Mouse (Mus musculus): ENCODE results near the gene Ap3s2. TPM values are rescaled to one million over a fixed set of nuclear protein-coding genes. Genes with fewer than 3 reads are reported as not detected.

The Ap3s2 gene
- total RNA-seq, 2 experiments from 2014 or later, result 36.3 to 47.4 TPM

- no peak for DNase-seq (ENCODE audit: low spot score in 2 of 2)
These were observed 29.8 kb downstream of the Ap3s2 start for GRCm38 (mm10) chr7:79890436-79891221.

DNA sequence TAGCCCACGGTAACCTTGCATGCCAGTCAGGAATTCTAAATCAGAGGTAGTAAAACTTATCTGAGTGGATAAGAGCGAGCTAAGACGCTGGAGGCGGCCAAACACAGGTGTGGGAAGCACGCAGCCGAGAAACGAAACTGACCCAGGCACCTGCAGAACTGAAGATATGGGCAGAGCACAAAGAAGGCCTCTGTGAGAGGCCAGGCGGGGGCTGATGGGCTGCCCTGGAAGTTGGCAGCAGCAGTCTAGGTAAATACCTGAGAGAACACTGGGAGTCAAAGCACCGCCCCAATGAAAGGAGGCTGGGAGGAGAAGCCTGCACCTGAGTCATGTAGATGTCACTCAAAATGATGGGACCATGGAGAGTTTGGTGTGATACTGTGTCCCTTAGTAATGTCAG is 31.8 kb downstream of the Ap3s2 start:
- no peak for DNase-seq (ENCODE audit: low spot score in 2 of 2)

GRCm38 (mm10) chr7:79883613-79884334 is 36.7 kb downstream of the Ap3s2 start:
- DNase-seq (ENCODE audit: low spot score in 2 of 2), result no peak

DNA sequence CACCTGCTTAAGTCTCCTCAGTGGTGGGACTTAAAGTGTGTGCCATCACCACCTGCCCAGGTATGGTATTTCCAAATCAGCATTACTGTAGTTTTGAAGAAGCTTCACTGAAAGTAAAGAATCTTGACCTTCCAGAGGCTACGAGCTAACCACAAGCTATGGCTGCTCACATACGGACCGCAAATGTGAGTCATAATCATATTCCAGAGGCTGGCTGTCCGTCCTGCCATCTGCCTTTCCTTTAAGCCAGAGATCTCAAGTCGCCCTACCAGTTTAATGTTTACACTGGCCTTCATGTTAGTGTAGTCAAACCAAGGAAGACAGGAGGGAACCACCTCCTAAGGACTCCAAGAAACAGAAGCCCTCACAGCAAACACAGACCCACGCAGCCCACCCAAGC is 38.5 kb downstream of the Ap3s2 start:
- DNase-seq (ENCODE audit: low spot score in 2 of 2), result no peak

DNA sequence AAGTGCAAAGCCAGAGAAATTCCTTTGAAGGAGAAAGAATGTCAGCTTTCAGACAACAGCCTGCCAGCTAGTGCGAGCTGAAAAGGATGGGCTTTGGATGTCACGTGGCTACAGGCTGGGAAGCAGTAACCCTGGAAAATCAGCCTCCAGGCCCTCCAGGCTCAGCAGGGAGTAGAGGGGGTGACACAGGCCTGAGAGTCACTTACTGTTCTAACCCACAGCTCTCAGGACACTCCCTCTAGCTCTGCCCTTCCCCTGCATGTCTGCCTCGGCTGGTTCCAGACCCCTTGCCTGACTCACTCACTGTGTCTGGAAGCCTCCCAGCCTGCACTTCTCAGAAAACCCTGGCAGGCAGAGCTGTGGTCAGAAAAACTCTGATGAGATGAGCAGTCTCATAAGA is 39.5 kb downstream of the Ap3s2 start:
- DNase-seq (ENCODE audit: low spot score in 2 of 2), result no peak

DNA sequence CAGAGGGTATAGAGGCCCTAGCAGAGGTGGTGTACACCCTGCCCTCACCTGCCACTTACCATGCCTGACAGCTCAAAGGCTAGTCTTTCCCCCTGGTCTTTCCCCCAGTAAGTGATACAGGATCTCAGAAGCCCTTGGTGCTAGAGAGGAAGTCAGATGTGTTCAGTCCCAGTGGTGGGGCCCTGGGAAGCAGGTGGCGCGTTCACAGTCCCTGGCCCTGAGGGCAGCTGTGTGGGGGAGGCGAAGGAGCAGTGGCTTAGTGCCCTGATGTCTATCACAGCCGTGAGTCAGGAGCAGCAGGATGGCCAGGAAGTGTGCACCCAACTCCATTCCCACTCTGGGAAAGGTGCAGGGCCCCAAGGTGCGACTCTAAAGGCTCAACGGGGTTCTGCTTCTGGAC is 40.4 kb downstream of the Ap3s2 start:
- DNase-seq (ENCODE audit: low spot score in 2 of 2), result no peak

GRCm38 (mm10) chr7:79878455-79879025 is 41.9 kb downstream of the Ap3s2 start:
- no peak for DNase-seq (ENCODE audit: low spot score in 2 of 2)

DNA sequence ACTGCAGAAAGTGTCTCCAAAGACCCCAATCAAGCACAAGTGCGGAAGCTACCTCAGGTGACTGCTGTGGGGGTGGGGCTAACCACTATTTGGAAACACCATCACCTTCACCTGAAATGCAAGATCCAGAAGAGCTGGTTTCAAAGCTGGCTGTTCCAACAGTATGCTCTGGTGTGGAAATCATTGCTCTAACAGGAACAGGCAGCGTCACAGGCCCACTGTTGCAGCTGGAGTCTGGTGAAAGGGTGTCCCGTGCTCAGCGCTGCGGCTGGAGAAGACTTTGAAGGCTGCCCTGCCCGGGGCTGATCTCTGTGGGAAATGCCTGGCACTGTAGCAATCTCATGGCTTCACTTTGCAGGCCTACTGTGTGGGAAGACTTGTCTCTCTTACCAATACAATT is 47.0 kb downstream of the Ap3s2 start:
- DNase-seq (ENCODE audit: low spot score in 2 of 2), result no peak

DNA sequence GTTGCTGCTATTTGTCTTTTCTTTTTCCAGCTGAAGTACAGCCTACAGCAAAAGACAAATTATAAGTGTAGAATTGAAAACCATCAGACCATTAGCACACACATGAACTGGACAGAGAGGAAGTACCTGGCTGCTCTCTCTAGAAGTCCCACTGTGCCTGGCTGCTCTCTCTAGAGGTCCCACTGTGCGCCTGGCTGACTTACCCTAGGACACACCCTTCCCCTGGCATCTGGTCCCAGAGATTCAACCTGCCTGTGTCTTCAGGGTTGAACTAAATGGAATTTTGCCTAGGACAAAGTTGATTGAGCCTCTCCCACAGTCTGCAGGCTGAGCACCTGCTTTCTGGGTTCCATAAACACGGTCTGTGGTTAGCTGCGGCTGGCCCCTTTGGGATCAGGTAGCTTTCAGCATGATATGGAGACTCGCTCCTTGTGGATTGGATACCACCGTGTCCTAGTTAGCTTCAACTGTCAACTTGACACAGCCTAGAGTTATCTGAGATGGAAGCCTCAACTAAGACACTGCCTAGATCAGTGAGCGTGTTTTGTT is 48.6 kb downstream of the Ap3s2 start:
- DNase-seq (ENCODE audit: low spot score in 2 of 2), result no peak

- DNase-seq (ENCODE audit: low spot score in 2 of 2), result no peak
These were observed 51.3 kb downstream of the Ap3s2 start for GRCm38 (mm10) chr7:79869072-79869719.

DNA sequence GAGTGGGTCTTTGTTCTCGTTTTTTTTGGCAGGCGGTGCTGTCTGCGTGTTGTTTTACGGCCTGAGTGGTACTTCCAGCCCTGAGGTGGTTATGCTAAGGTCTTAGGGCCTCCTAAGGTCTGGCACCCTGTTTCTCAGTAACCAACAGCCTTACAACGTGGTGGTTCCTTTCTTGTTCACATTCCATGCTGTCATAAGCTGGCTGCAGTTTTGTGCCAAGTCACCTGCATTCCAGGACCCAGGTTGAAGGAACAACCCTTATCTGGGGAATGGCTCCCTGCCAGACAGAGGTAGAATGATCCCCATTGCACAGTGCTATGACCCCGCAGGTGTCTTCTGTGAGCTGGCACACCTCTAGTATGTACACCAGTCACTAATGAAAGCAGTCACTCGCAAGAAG is 52.0 kb downstream of the Ap3s2 start:
- DNase-seq (ENCODE audit: low spot score in 2 of 2), result no peak

- no peak for DNase-seq (ENCODE audit: low spot score in 2 of 2)
These were observed 52.6 kb downstream of the Ap3s2 start for GRCm38 (mm10) chr7:79867861-79868260.

- DNase-seq (ENCODE audit: low spot score in 2 of 2), result no peak
These were observed 54.0 kb downstream of the Ap3s2 start for GRCm38 (mm10) chr7:79866294-79867000.

DNA sequence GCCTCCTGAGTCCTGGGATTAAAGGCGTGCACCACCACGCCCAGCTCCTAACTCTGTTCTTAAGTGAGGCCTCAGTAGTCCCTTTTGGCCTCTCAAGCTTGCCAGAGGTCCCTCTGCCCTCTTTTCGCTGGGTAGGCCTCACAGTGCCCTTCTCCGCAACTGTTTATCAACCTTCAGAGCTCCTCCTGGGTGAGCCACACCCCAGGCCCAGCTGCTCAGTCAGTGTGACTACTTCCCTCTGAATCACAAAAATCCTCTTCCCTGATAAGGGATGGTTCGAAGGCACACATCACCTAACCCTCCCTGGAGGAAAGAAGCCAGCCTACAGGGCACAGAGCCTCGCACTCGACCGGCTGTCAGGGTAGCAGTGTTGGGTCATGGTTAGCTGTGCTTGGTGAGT is 58.7 kb downstream of the Ap3s2 start:
- DNase-seq (ENCODE audit: low spot score in 2 of 2), result no peak

GRCm38 (mm10) chr7:79860811-79861210 is 59.6 kb downstream of the Ap3s2 start, which contains the start of gene Anpep:
TSS of gene Anpep (minus strand) at chr7:79861059.
- no peak for DNase-seq (ENCODE audit: low spot score in 2 of 2)

DNA sequence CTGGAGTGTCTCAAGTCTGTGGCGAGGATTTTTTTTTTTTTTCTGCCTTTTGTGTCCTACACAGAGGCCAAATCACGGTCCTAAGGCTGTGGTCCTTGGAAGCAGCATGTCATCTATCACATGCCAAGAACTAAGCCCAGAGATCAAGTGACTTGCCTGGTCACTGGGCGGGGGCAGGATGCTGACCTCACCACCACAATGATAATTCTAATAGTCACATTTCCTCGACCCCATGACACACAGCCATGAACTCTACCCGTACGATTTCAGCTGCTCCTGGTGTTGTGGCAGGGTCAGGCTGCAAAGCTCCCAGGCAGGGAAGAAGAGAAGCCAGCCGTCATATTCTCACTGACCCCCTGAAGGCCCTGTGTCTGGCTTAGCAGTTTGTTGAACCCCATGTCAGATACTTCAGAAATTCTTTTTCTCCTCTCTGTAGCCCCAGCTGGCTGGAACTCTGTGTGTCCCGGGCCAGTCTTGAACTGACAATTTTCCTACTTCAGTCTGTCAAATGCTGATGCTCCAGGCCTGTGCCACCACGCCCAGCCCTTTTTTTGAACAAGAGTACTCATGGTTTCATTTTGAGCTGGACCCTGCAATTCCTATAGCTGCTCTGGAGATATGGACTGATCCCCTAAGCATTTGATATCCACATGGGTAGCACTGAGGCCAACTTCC is 61.4 kb downstream of the Ap3s2 start:
- no peak for DNase-seq (ENCODE audit: low spot score in 2 of 2)

DNA sequence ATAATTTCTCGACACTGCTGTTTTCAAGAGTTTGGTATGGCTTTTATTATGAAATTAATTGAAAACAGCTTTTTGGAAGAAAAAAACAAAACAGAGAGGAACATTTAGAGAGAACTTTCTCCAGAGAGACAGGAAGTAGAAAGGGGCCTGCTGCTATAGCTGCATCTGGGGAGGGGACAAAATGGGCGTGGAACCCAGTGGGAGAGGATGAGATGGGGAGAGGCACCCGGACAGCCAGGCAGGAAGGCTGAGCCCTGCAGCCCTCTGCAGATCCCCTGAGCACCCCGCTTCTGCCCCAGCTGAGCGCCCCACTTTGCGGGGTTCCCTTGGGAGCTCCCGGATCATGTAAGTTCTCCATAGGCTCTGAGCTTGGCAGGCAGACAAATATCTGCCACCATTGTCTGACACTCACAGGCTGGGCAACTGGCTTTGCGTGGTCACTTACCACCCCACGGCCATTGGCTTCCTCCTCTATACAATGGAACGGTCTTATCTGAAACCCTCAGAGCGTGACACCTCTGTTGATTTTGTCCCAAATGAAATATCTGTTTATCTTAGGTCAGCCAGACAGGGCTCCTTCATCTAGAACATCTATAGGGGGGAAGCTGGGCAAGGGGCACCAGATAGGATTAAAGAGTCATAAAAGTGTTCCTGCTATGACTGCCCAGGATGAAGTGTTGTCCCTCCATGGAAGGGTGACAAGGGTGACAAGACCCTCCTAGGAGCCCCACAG is 62.1 kb downstream of the Ap3s2 start:
- DNase-seq (ENCODE audit: low spot score in 2 of 2), result no peak

- DNase-seq (ENCODE audit: low spot score in 2 of 2), result no peak
These were observed 64.1 kb downstream of the Ap3s2 start for GRCm38 (mm10) chr7:79856305-79856704.
